Mouse (Mus musculus): ENCODE measurements at regions not wholly inside any gene's neighbourhood (a gene's known extent, or its start where the extent isn't known, plus 50 kb on each side); places are given as distances from the start of the nearest gene placed in this dataset.

GRCm38 (mm10) chr10:12180965-12181364, 688.2 kb downstream of the Utrn start:
- no peaks in the 10 kb centered on the region for H3K27me3 ChIP-seq
- no peak overlapping the region for H3K4me2 ChIP-seq
- H3K36me3 ChIP-seq, result no peaks in the 10 kb centered on the region
- ATAC-seq (ENCODE audit: low FRiP score, low read depth), result no peak
- no peaks in the 10 kb centered on the region for H3K9me3 ChIP-seq
- H3K9ac ChIP-seq, result no peak overlapping the region
- H3K4me1 ChIP-seq (replicated peaks), result no peaks in the 10 kb centered on the region
- no peak overlapping the region for H3K27ac ChIP-seq (replicated peaks)
- 85% methylated on average over 4 of the region's 4 CpGs for WGBS
- no peak overlapping the region for H3K4me3 ChIP-seq

GRCm38 (mm10) chr10:12186918-12187639, 682.1 kb downstream of the Utrn start:
- peak; percentile 48; the same call in 1 of the 2 replicates for ATAC-seq (ENCODE audit: low FRiP score, low read depth)
- Histone ChIP-seq H3K4me2 (peak overlapping the region; percentile 30; the same call in 1 of the 2 replicates), H3K27ac (replicated peaks) (peak overlapping the region; percentile 49), H3K4me3 (no peak overlapping the region), H3K9ac (no peak overlapping the region), H3K27me3 (no peaks in the 10 kb centered on the region), H3K9me3 (no peaks in the 10 kb centered on the region), H3K36me3 (no peaks in the 10 kb centered on the region), H3K4me1 (replicated peaks) (peaks cover 14% of the 10 kb centered on the region)
- 36% methylated on average over 13 of the region's 13 CpGs for WGBS

DNA sequence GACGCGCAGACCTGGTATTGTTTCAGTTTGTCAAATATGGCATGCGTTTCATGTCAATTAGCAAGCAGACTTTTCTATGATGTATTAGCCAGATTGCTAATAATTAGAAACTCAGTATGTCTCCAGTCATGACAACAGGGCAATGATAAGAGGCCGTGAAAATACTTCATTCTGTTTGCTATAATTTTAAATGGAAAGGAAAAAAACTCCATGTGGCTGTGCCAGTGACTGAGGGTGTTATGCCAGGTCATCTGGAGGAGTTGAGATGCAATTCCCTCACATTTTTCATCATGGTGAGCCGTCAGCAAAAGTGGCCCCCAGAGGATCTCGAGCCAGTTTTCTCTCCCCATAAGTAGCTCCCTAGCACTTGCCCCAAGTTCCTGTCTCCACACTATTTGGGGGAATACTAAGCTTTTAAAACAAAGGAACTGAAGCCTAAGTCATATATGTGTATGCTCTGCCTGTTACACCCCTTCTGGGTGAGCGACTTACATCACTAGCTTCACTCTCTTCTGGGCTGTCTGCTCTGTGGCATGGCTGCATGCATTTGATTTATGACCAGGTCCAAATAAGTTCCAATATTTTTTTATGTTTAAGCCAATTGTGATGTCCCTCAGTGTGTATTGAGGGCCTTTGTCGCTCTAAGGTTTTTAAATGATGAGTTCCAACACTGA, 681.4 kb downstream of the Utrn start:
- peak; percentile 48; the same call in 1 of the 2 replicates for ATAC-seq (ENCODE audit: low FRiP score, low read depth)
- no peak overlapping the region for H3K9ac ChIP-seq
- no peak overlapping the region for H3K4me3 ChIP-seq
- H3K4me2 ChIP-seq, result peak overlapping the region; percentile 30; the same call in 1 of the 2 replicates
- H3K27me3 ChIP-seq, result no peaks in the 10 kb centered on the region
- H3K36me3 ChIP-seq, result no peaks in the 10 kb centered on the region
- 52% methylated on average over 8 of the region's 8 CpGs for WGBS
- peaks cover 14% of the 10 kb centered on the region for H3K4me1 ChIP-seq (replicated peaks)
- H3K27ac ChIP-seq (replicated peaks), result peak overlapping the region; percentile 49
- no peaks in the 10 kb centered on the region for H3K9me3 ChIP-seq

- no peak overlapping the region for H3K4me3 ChIP-seq
- H3K9me3 ChIP-seq, result no peaks in the 10 kb centered on the region
- H3K27me3 ChIP-seq, result no peaks in the 10 kb centered on the region
- no peak for ATAC-seq (ENCODE audit: low FRiP score, low read depth)
- H3K36me3 ChIP-seq, result no peaks in the 10 kb centered on the region
- no peak overlapping the region for H3K9ac ChIP-seq
- 33% methylated on average over 3 of the region's 3 CpGs for WGBS
- H3K27ac ChIP-seq (replicated peaks), result no peak overlapping the region
- peaks cover 14% of the 10 kb centered on the region for H3K4me1 ChIP-seq (replicated peaks)
- no peak overlapping the region for H3K4me2 ChIP-seq
These were observed 678.7 kb downstream of the Utrn start for GRCm38 (mm10) chr10:12190435-12190834.

DNA sequence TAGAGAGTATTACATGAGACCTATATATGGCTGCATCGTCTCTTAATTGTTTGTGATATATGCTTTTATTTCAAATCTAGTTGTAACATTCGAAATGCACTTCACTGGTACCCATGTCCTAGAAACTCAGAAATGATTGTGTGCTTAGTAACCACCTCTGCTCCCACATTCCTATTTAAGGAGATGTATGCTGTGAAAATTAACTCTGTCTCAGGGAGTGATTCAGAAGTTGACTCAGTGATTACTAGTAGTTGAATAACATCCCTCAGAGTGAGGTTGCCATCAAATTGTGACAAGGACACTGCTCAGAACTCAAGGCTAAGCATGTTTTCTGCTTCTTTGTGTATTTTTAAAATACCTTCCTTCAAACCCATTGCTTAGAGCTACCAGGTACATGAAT, 661.9 kb downstream of the Utrn start:
- Histone ChIP-seq H3K27me3 (no peaks in the 10 kb centered on the region), H3K27ac (replicated peaks) (no peak overlapping the region), H3K4me2 (no peak overlapping the region), H3K9ac (no peak overlapping the region), H3K4me1 (replicated peaks) (no peaks in the 10 kb centered on the region), H3K36me3 (no peaks in the 10 kb centered on the region), H3K4me3 (no peak overlapping the region), H3K9me3 (no peaks in the 10 kb centered on the region)
- no peak for ATAC-seq (ENCODE audit: low FRiP score, low read depth)
- WGBS, result 91% methylated on average over 2 of the region's 2 CpGs

DNA sequence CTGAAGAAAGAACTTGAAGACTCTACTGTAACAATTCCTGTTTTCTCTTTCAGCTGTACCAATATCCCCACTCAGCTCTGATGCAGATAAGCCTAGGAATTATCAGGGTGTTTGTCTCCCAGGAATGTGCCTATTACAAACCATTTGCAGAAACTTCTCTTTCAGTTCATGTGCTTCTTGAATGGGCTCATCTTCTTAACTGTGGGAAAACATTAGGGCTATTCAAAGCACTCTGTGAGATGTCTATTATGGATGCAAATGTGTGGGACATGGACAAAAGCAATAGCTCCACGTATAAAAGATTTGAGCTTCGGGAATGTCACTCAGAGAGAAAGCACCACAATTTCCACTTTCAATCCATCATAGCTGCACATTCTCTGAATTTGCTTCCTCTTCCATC, 659.0 kb downstream of the Utrn start:
- Histone ChIP-seq H3K4me3 (no peak overlapping the region), H3K9me3 (no peaks in the 10 kb centered on the region), H3K27ac (replicated peaks) (no peak overlapping the region), H3K27me3 (no peaks in the 10 kb centered on the region), H3K36me3 (no peaks in the 10 kb centered on the region), H3K4me2 (no peak overlapping the region), H3K4me1 (replicated peaks) (no peaks in the 10 kb centered on the region), H3K9ac (no peak overlapping the region)
- WGBS, result 34% methylated on average over 2 of the region's 2 CpGs
- no peak for ATAC-seq (ENCODE audit: low FRiP score, low read depth)

DNA sequence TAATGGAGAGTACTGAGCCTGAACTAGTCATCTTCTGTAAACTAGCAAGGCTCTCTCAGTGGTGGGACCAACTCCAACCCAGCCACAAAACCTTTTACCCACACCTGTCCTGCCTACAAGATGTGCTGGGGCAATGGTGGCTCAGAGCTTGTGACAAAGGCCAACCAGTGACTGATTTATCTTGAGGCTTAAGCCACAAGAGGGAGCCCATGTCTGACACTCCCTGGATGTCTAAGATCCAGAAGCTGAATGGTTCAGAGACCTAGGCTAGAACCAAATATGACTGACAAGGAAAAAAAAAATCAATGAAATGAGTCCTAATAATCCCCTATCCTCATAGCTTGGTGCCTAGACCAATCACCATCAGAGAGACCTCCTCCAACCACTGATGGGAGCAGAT, 650.3 kb downstream of the Utrn start:
- H3K27ac ChIP-seq (replicated peaks), result no peak overlapping the region
- no peak overlapping the region for H3K4me3 ChIP-seq
- no peak overlapping the region for H3K9ac ChIP-seq
- H3K36me3 ChIP-seq, result no peaks in the 10 kb centered on the region
- no peak for ATAC-seq (ENCODE audit: low FRiP score, low read depth)
- H3K27me3 ChIP-seq, result no peaks in the 10 kb centered on the region
- no peaks in the 10 kb centered on the region for H3K9me3 ChIP-seq
- H3K4me2 ChIP-seq, result no peak overlapping the region
- no peaks in the 10 kb centered on the region for H3K4me1 ChIP-seq (replicated peaks)

- Histone ChIP-seq H3K4me2 (no peak overlapping the region), H3K4me3 (no peak overlapping the region), H3K4me1 (replicated peaks) (no peaks in the 10 kb centered on the region), H3K9ac (no peak overlapping the region), H3K9me3 (no peaks in the 10 kb centered on the region), H3K36me3 (no peaks in the 10 kb centered on the region), H3K27ac (replicated peaks) (no peak overlapping the region), H3K27me3 (no peaks in the 10 kb centered on the region)
- WGBS, result 81% methylated on average over 1 of the region's 1 CpGs
- ATAC-seq (ENCODE audit: low FRiP score, low read depth), result no peak
These were observed 635.0 kb downstream of the Utrn start for GRCm38 (mm10) chr10:12234141-12234540.

DNA sequence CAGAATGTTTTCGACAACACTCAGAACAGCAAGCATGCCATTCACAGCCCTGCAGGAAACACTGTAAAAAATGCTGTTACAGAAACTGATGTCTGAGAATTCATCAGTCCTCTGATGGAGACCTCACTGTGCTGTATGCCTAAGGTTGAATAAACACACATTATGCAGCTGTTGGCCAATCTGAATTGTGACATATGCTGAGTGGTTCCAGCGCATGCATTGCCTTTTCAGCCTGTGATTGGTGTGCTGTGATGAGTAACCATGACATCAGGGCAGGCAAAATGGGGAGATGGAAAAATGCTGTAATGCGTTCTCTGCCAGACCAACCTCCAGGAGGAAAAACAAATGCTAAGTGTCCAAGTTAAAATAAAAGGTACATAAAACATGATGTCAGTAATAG, 620.3 kb downstream of the Utrn start:
- H3K36me3 ChIP-seq, result no peaks in the 10 kb centered on the region
- no peak overlapping the region for H3K27ac ChIP-seq (replicated peaks)
- no peak overlapping the region for H3K4me3 ChIP-seq
- H3K9me3 ChIP-seq, result no peaks in the 10 kb centered on the region
- no peak overlapping the region for H3K4me2 ChIP-seq
- no peaks in the 10 kb centered on the region for H3K27me3 ChIP-seq
- 56% methylated on average over 3 of the region's 3 CpGs for WGBS
- H3K4me1 ChIP-seq (replicated peaks), result no peaks in the 10 kb centered on the region
- no peak overlapping the region for H3K9ac ChIP-seq
- peak; percentile 69 for ATAC-seq (ENCODE audit: low FRiP score, low read depth)

GRCm38 (mm10) chr10:12253274-12253673, 615.9 kb downstream of the Utrn start:
- Histone ChIP-seq H3K4me1 (replicated peaks) (no peaks in the 10 kb centered on the region), H3K27me3 (no peaks in the 10 kb centered on the region), H3K4me2 (no peak overlapping the region), H3K9me3 (no peaks in the 10 kb centered on the region), H3K27ac (replicated peaks) (no peak overlapping the region), H3K4me3 (no peak overlapping the region), H3K36me3 (no peaks in the 10 kb centered on the region), H3K9ac (no peak overlapping the region)
- no peak for ATAC-seq (ENCODE audit: low FRiP score, low read depth)
- 82% methylated on average over 3 of the region's 3 CpGs for WGBS

GRCm38 (mm10) chr10:12285679-12286078, 583.5 kb downstream of the Utrn start:
- Histone ChIP-seq H3K4me2 (no peak overlapping the region), H3K4me3 (no peak overlapping the region), H3K27me3 (no peaks in the 10 kb centered on the region), H3K36me3 (no peaks in the 10 kb centered on the region), H3K27ac (replicated peaks) (no peak overlapping the region), H3K9ac (no peak overlapping the region), H3K9me3 (no peaks in the 10 kb centered on the region), H3K4me1 (replicated peaks) (no peaks in the 10 kb centered on the region)
- WGBS, result 97% methylated on average over 3 of the region's 3 CpGs
- ATAC-seq (ENCODE audit: low FRiP score, low read depth), result no peak

DNA sequence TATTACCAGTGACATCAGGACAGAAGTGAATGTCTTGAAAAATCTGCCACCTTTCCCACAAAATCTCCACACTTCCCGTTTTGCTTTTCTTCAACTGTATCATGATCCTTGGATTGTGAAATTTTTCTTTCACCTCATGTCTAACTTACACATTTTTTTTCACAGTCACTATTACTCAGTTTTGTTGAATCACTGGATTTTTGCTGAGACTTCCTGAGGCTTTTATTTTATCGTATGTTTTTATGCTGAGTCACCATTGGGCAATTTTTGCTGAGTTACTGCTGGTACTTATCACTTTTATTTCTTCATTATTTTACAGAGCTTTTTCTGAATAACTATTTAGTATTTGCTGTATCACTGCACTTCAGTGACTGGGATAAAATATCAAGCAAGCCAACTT, 570.3 kb downstream of the Utrn start:
- Histone ChIP-seq H3K9me3 (no peaks in the 10 kb centered on the region), H3K27ac (replicated peaks) (no peak overlapping the region), H3K36me3 (no peaks in the 10 kb centered on the region), H3K9ac (no peak overlapping the region), H3K27me3 (no peaks in the 10 kb centered on the region), H3K4me2 (no peak overlapping the region), H3K4me1 (replicated peaks) (no peaks in the 10 kb centered on the region), H3K4me3 (no peak overlapping the region)
- ATAC-seq (ENCODE audit: low FRiP score, low read depth), result no peak
- 74% methylated on average over 2 of the region's 2 CpGs for WGBS

Data from hindbrain, embryonic 15.5 days (tissue).